Mouse (Mus musculus): Measurements from ENCODE around the gene Ccl9. TPM values are rescaled to one million over a fixed set of nuclear protein-coding genes. Genes with fewer than 3 reads are reported as not detected.

Gene Ccl9
- polyA plus RNA-seq, 1 experiment from 2014 or later = 14.2 TPM

DNA sequence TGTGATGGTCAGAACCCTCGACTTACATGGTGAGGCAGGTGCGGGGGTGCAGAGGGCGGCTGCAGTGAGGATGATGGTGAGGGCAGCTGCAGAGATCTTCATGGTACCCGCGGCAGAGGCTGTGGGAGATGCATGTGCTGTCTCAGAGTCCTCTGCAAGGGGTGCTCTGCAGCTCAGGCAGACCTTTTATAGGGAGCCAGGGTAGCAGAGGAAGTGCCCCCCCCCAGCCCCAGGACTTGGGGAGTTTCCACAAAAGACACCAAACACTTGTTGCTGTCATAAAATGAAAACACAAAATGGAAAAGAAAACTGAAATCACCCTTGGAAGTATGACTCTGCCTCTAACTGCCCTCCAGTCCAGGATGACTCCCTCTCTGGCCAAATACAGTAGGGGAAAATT is 48.1 kb downstream of the Ccl9 start, which contains the start of gene Ccl5:
TSS of gene Ccl5 (minus strand) at position 159 of the 400 bp plus-strand sequence.
- Histone ChIP-seq H3K4me1 (peaks cover 5% of the 10 kb centered on the region), H3K9me3 (no peaks in the 10 kb centered on the region), H3K27ac (no peak within 1 kb of the TSS), H3K27me3 (replicated peaks) (no peaks in the 10 kb centered on the region), H3K4me2 (no peak within 1 kb of the TSS), H3K9ac (no peak within 1 kb of the TSS), H3K36me3 (no peaks in the 10 kb centered on the region), H3K4me3 (replicated peaks) (no peak within 1 kb of the TSS)
- 86% methylated on average over 5 of the region's 5 CpGs for WGBS
- ATAC-seq (ENCODE audit: insufficient read depth, low FRiP score, low read depth) = no peak

DNA sequence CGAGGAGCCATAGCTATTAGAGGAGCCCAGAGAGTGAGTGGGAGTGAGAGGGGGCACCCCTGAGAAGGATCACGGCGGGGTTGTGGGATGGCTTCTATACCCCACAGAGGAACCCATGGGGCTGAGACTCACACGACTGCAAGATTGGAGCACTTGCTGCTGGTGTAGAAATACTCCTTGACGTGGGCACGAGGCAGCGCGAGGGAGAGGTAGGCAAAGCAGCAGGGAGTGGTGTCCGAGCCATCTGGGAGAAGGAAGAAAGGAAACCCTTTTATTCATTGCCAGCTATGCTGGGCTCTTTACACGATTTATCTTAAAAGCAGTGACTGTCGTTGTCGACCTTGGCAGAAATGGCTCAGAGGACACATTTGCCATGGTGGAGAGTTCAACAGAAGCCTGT is 49.4 kb downstream of the Ccl9 start:
- no peak for ATAC-seq (ENCODE audit: insufficient read depth, low FRiP score, low read depth)
- WGBS = 72% methylated on average over 12 of the region's 12 CpGs
- no peak overlapping the region for H3K9ac ChIP-seq

More for the DNA sequence above, 49.4 kb downstream of the Ccl9 start:
- no peak overlapping the region for H3K4me2 ChIP-seq
- H3K4me3 ChIP-seq (replicated peaks) = no peak overlapping the region
- no peaks in the 10 kb centered on the region for H3K27me3 ChIP-seq (replicated peaks)
- no peak overlapping the region for H3K27ac ChIP-seq
- no peaks in the 10 kb centered on the region for H3K9me3 ChIP-seq
- no peaks in the 10 kb centered on the region for H3K36me3 ChIP-seq
- H3K4me1 ChIP-seq = no peaks in the 10 kb centered on the region

Other genes with a start within 250 kb of the Ccl9 start
- 2.4 and 2.7 TPM in 2 replicates for gene Rasl10b, start 169.5 kb downstream of the Ccl9 start, polyA plus RNA-seq (2015; fragmentation: Nextera tagmentation; extraction: Ambion mirVana)
- 0.08 TPM in 1 of 2 replicates, not detected in the other for gene Gas2l2, start 149.2 kb downstream of the Ccl9 start, polyA plus RNA-seq (2015; fragmentation: Nextera tagmentation; extraction: Ambion mirVana)
- gene 1700020L24Rik, start 141.0 kb downstream of the Ccl9 start, polyA plus RNA-seq (2015; fragmentation: Nextera tagmentation; extraction: Ambion mirVana) = 0.72 and 1.1 TPM in 2 replicates
- 2.4 and 3.1 TPM in 2 replicates for gene Mmp28, start 115.6 kb downstream of the Ccl9 start, polyA plus RNA-seq (2015; fragmentation: Nextera tagmentation; extraction: Ambion mirVana)
- gene Taf15, start 105.5 kb downstream of the Ccl9 start, polyA plus RNA-seq (2015; fragmentation: Nextera tagmentation; extraction: Ambion mirVana) = 13.4 and 14.9 TPM in 2 replicates
- not detected in 2 replicates for gene Heatr9, start 56.5 kb downstream of the Ccl9 start, polyA plus RNA-seq (2015; fragmentation: Nextera tagmentation; extraction: Ambion mirVana)
- gene Ccl5, start 48.1 kb downstream of the Ccl9 start, polyA plus RNA-seq (2015; fragmentation: Nextera tagmentation; extraction: Ambion mirVana) = 1.6 and 1.7 TPM in 2 replicates
- gene Ccl6, start 14.5 kb upstream of the Ccl9 start, polyA plus RNA-seq (2015; fragmentation: Nextera tagmentation; extraction: Ambion mirVana) = 12.5 and 16.1 TPM in 2 replicates
- gene Rpl9-ps1, start 67.0 kb upstream of the Ccl9 start, polyA plus RNA-seq (2015; fragmentation: Nextera tagmentation; extraction: Ambion mirVana) = not detected in 2 replicates
- 0.66 and 1.0 TPM in 2 replicates for gene Ccl3, start 70.7 kb upstream of the Ccl9 start, polyA plus RNA-seq (2015; fragmentation: Nextera tagmentation; extraction: Ambion mirVana)
- gene Ccl4, start 83.9 kb upstream of the Ccl9 start, polyA plus RNA-seq (2015; fragmentation: Nextera tagmentation; extraction: Ambion mirVana) = 0.21 and 0.71 TPM in 2 replicates
- 4.7 and 6.0 TPM in 2 replicates for gene Wfdc17, start 125.4 kb upstream of the Ccl9 start, polyA plus RNA-seq (2015; fragmentation: Nextera tagmentation; extraction: Ambion mirVana)
- gene Wfdc18, start 130.4 kb upstream of the Ccl9 start, polyA plus RNA-seq (2015; fragmentation: Nextera tagmentation; extraction: Ambion mirVana) = 0.57 and 0.66 TPM in 2 replicates
- 8.1 and 9.1 TPM in 2 replicates for gene Wfdc21, start 168.3 kb upstream of the Ccl9 start, polyA plus RNA-seq (2015; fragmentation: Nextera tagmentation; extraction: Ambion mirVana)
- gene Heatr6, start 175.1 kb upstream of the Ccl9 start, polyA plus RNA-seq (2015; fragmentation: Nextera tagmentation; extraction: Ambion mirVana) = 21.1 TPM in 2 replicates